Mouse (Mus musculus) stomach, embryonic 14.5 days (tissue): ENCODE measurements around the gene Stk11. TPM values are rescaled to one million over a fixed set of nuclear protein-coding genes. Genes with fewer than 3 reads are reported as not detected.

ENCODE experiments used
- ATAC-seq: fragments of 200-750 bp; cut with Nextera tagmentation; 2 replicates; pipeline ENCODE4 v1.8.0; 2017; ENCODE audit warnings: low read depth, moderate TSS enrichment; ENCODE audit not compliant: insufficient number of reproducible peaks, insufficient read depth, low FRiP score
- H3K27ac ChIP-seq: fragments of 300-500 bp; sonication (generic); 2 replicates; pipeline ENCODE4 v1.5.1; 2014; ENCODE audit warnings: mild to moderate bottlenecking, low read length, moderate library complexity, mixed read lengths
- H3K27me3 ChIP-seq: fragments of 300-500 bp; sonication (generic); 2 replicates; pipeline ENCODE4 v1.6.1; 2014; ENCODE audit warnings: low read length, control low read depth, mixed read lengths; ENCODE audit not compliant: control insufficient read depth, insufficient read depth
- H3K36me3 ChIP-seq: fragments of 300-500 bp; sonication (generic); 2 replicates; pipeline ENCODE4 v1.6.1; 2014; ENCODE audit warnings: mild to moderate bottlenecking, control low read depth, low read length, moderate library complexity, mixed read lengths; ENCODE audit not compliant: control insufficient read depth, insufficient read depth
- H3K4me1 ChIP-seq: fragments of 300-500 bp; sonication (generic); 2 replicates; pipeline ENCODE4 v1.6.1; 2014; ENCODE audit warnings: low read length, control low read depth, mixed read lengths; ENCODE audit not compliant: control insufficient read depth, insufficient read depth
- H3K4me2 ChIP-seq: fragments of 300-500 bp; sonication (generic); replicated peaks from 2 replicates; pipeline ENCODE4 v1.6.1; 2014; ENCODE audit warnings: low read depth, low read length, control low read depth
- H3K4me3 ChIP-seq: fragments of 300-500 bp; sonication (generic); 2 replicates; pipeline ENCODE4 v1.5.1; 2014; ENCODE audit warnings: low read depth, low read length, control low read depth
- H3K9ac ChIP-seq: fragments of 300-500 bp; sonication (generic); replicated peaks from 2 replicates; pipeline ENCODE4 v1.6.1; 2014; ENCODE audit warnings: low read depth, mild to moderate bottlenecking, control low read depth, low read length, moderate library complexity, mixed read lengths
- H3K9me3 ChIP-seq: fragments of 300-500 bp; sonication (generic); 2 replicates; pipeline ENCODE4 v1.6.1; 2016; ENCODE audit warnings: low read depth, low read length, control low read depth; ENCODE audit not compliant: control insufficient read depth
- WGBS: fragments of 180-500 bp; shearing (Covaris S2); extraction: QIAGEN DNeasy Blood & Tissue Kit; methylation state at CpG from one replicate; pipeline ENCODE4 v1.1.7; 2014; 5-methylcytosine and 5-hydroxymethylcytosine counted together
- polyA plus RNA-seq: library from polyadenylated mRNA; unstranded; fragments of >200 nt; fragmentation: Nextera tagmentation; extraction: Ambion mirVana; gene quantifications from 2 replicates; pipeline ENCODE4 v1.2.1, GENCODE M21; 2014

Gene Stk11
- polyA plus RNA-seq, 1 experiment from 2014 or later: 25.2 TPM

DNA sequence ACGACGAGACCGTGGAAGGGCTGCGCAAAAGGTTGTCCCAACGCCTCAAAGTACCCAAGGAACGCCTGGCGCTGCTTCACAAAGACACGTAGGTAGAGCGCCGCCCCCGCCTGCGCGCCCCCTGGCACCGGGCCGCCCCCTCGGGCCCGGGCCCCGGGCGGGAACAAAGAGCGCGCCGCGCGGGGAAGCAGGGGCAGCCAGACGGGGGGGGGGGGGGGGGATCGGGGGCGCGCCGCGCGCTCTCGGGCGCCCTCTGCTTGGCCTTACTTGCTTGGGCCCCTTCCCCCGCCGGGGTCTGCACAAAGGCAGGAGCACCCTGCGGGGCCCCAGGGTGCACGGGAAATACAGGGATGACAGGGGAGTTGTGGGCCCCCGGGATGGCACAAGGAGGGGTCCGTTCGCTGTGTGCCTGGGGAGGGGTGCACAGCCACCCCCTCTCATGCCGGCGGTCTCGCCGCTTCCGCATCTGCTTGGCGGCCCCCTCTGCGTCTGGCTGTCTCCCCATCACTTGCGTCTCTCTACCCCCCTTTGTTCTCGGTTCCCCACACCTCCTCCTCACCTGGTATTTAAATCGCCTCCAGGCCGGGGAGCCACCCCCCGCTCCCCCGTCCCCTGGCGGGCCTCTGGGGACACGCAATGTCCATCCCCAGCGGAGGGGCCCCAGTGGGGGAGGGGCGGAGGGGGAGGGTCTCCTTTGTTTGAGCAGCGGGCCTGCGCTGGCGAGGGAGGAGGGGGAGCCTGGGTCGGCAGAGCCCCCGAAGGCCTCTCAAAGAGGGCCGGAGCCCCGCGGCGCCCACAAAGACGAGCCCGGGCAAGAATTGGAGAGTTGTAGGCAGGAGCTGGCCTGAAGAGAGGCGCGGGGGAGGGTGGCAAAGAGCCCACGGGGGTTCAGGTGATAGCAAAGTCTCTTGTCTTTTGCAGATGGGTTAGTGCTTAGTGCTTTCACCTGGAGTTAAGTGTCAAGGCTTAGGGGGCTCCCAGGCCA, 34.9 kb downstream of the Stk11 start:
- ATAC-seq: no peak
- H3K4me2 ChIP-seq: peak overlapping the region; percentile 94
- peak overlapping the region; percentile 67 for H3K4me3 ChIP-seq
- peak overlapping the region; percentile 92 for H3K9ac ChIP-seq
- H3K4me1 ChIP-seq: peaks cover 47% of the 10 kb centered on the region
- no peaks in the 10 kb centered on the region for H3K9me3 ChIP-seq
- WGBS: under 1% methylated on average over 61 of the region's 71 CpGs
- H3K27ac ChIP-seq: peak overlapping the region; percentile 93
- peaks cover 48% of the 10 kb centered on the region for H3K36me3 ChIP-seq
- H3K27me3 ChIP-seq: no peaks in the 10 kb centered on the region

DNA sequence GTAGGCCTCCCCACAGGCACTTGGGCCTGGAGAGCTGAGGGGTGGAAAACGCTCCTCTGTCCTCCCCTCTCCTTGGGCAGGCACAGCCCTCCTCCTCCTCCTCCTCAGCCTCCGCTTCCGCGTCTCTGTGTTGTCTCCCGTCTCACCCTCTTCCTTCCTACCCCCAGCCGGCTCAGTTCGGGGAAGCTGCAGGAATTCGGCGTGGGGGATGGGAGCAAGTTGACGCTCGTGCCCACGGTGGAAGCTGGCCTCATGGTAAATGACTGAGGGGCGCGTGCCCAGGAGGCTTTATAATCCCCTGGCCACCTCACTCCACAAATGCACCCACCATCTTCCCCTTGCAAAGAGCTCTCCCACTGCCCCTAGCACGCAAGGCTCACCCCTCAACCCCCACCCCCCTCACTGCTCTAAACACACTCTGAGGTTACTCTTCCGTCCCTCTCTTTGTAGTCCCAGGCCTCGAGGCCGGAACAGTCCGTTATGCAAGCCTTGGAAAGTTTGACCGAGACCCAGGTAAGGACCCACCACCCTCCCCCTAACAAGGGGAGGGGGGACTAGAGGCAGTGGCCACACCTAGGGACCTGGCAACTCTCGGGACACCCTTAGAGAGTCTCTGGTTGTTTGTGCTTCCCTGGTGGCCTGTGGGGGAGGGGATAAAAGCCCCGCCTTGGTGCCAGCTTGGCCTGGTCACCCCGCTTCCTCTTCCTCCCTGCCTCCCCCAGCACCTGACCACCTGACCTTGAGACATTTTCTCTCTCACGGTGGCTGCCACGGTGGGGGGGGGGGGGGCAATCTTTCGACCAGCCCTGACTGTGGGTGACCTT, 35.8 kb downstream of the Stk11 start:
- Histone ChIP-seq H3K9me3 (no peaks in the 10 kb centered on the region), H3K9ac (peak overlapping the region; percentile 92), H3K27me3 (no peaks in the 10 kb centered on the region), H3K4me1 (peaks cover 47% of the 10 kb centered on the region), H3K4me3 (peak overlapping the region; percentile 67), H3K4me2 (peak overlapping the region; percentile 94), H3K36me3 (peaks cover 51% of the 10 kb centered on the region), H3K27ac (peak overlapping the region; percentile 93)
- ATAC-seq: no peak
- under 1% methylated on average over 25 of the region's 26 CpGs for WGBS

- no peaks in the 10 kb centered on the region for H3K27me3 ChIP-seq
- peak overlapping the region; percentile 92 for H3K9ac ChIP-seq
- H3K27ac ChIP-seq: peak overlapping the region; percentile 93
- peaks cover 59% of the 10 kb centered on the region for H3K36me3 ChIP-seq
- peaks cover 46% of the 10 kb centered on the region for H3K4me1 ChIP-seq
- peak overlapping the region; percentile 94 for H3K4me2 ChIP-seq
- WGBS: 4% methylated on average over 15 of the region's 15 CpGs
- ATAC-seq: no peak
- H3K9me3 ChIP-seq: no peaks in the 10 kb centered on the region
- H3K4me3 ChIP-seq: peak overlapping the region; percentile 67
Observed at GRCm38 (mm10) chr10:80152071-80152872, 36.7 kb downstream of the Stk11 start.

GRCm38 (mm10) chr10:80152873-80153260, 37.3 kb downstream of the Stk11 start:
- Histone ChIP-seq H3K9ac (peak overlapping the region; percentile 92), H3K36me3 (peaks cover 64% of the 10 kb centered on the region), H3K4me3 (peak overlapping the region; percentile 67), H3K4me2 (peak overlapping the region; percentile 94), H3K27ac (peak overlapping the region; percentile 93), H3K9me3 (no peaks in the 10 kb centered on the region), H3K4me1 (peaks cover 48% of the 10 kb centered on the region), H3K27me3 (no peaks in the 10 kb centered on the region)
- WGBS: 6% methylated on average over 3 of the region's 3 CpGs
- ATAC-seq: no peak

DNA sequence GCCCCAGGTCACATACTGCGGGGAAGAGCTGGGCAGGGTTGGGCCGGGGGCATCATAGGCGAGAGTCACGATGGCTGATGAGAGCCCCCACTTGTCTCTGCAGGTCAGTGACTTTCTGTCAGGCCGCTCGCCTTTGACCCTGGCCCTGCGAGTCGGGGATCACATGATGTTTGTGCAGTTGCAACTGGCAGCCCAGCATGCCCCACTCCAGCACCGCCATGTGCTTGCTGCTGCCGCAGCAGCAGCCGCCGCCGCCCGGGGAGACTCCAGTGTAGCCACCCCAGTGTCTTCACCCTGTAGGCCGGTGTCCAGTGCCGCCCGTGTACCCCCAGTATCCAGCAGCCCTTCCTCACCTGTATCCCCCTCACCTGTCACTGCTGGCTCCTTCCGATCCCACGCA, 38.1 kb downstream of the Stk11 start:
- WGBS: 73% methylated on average over 19 of the region's 19 CpGs
- Histone ChIP-seq H3K4me1 (peaks cover 56% of the 10 kb centered on the region), H3K27me3 (no peaks in the 10 kb centered on the region), H3K36me3 (peaks cover 64% of the 10 kb centered on the region), H3K27ac (peak overlapping the region; percentile 93; the same call in 1 of the 2 replicates), H3K4me2 (0 out of 2 replicates have a peak overlapping the region, but pooled peaks have one; percentile 94), H3K4me3 (0 out of 2 replicates have a peak overlapping the region, but pooled peaks have one; percentile 67), H3K9me3 (no peaks in the 10 kb centered on the region), H3K9ac (no peak overlapping the region)
- no peak for ATAC-seq

GRCm38 (mm10) chr10:80154384-80154783, 38.8 kb downstream of the Stk11 start:
- no peaks in the 10 kb centered on the region for H3K9me3 ChIP-seq
- ATAC-seq: no peak

GRCm38 (mm10) chr10:80155277-80155676, 39.7 kb downstream of the Stk11 start:
- no peak for ATAC-seq
- Histone ChIP-seq H3K36me3 (peaks cover 64% of the 10 kb centered on the region), H3K9me3 (no peaks in the 10 kb centered on the region), H3K27me3 (no peaks in the 10 kb centered on the region), H3K4me2 (no peak overlapping the region), H3K27ac (peak overlapping the region; percentile 44; the same call in 1 of the 2 replicates), H3K9ac (no peak overlapping the region), H3K4me1 (peaks cover 66% of the 10 kb centered on the region), H3K4me3 (no peak overlapping the region)
- WGBS: 50% methylated on average over 1 of the region's 1 CpGs

More at GRCm38 (mm10) chr10:80154384-80154783, 38.8 kb downstream of the Stk11 start:
- Histone ChIP-seq H3K9ac (no peak overlapping the region), H3K4me1 (peaks cover 62% of the 10 kb centered on the region), H3K4me3 (no peak overlapping the region), H3K36me3 (peaks cover 64% of the 10 kb centered on the region), H3K27me3 (no peaks in the 10 kb centered on the region), H3K27ac (no peak overlapping the region), H3K4me2 (no peak overlapping the region)
- WGBS: 85% methylated on average over 7 of the region's 7 CpGs
